Mouse (Mus musculus) embryo, embryonic 11.5 days (tissue): ENCODE results near the gene C030005K15Rik.
"Not testable (repeated sequence)": the region's sequence is repeated elsewhere in the genome, so short reads cannot be mapped to it uniquely, and the experiment has no call there.

ENCODE experiments used
- DNase-seq: peaks from one replicate; pipeline ENCODE4 v3.0.0-alpha.2; 2012; ENCODE audit warnings: low read depth, low spot score

C030005K15Rik gene

DNA sequence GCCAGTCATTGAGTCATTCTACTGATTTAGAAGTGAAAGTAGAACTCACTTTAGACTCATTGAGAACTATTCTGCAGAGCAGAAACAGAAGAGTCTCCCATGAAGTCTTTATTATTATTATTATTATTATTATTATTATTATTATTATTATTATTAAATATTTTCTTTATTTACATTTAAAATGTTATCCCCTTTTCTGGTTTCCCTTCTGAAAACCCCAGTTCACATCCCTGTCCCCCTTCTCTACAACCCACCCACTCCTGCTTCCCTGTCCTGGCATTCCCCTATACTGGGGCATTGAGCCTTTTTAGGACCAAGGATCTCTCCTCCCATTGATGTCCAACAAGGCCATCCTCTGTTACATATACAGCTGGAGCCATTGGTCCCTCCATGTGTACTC is at the start of gene C030005K15Rik:
Gene C030005K15Rik (minus strand): TSS at position 101 of the 400 bp plus-strand sequence.
- DNase-seq, result not testable (repeated sequence)

DNA sequence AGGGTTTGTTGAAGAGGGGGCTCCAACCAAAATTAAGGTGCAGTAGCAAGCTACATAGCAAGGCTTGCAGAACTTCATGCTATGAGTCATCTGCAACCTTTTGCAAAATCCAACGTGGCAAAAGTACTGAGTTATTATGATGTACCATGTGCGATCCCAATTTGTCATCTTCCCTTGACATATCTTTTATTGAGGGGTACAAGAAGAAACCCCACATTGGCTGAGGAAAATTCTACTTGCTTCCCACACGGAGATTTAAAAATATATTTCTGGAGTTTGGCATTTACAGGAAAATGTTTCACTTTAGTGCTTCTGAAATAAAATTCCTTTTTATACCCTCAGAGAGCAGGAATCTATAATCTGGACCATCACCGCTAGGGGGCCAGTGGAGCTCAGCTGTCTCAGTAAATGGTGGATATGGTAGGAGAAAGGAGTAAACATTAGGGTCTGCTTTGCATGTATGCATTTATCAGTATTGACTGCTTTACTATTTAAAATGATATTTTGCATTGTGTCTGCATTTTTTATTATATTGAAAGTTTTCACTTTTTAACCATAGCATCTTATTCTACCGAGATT is 41.7 kb upstream of the C030005K15Rik start:
- DNase-seq, result no peak

DNA sequence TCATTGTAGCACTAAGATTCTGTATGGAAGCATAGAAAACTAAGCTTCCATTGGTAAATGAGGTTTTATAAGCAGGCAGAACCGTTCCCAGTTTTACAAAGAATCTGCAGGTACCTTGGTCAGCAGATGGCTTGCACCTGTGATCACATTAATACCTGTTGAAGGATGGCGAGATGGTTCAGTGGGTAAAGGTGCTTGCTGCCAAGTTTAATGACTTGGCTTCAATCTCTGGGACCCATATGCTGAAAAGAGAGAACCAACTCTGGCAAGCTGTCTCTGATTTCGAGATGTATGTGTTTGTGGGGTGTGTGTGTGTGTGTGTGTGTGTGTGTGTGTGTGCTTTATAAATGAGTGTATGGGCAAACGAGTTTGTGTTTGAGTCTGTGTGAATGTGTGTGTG is 27.3 kb upstream of the C030005K15Rik start:
- no peak for DNase-seq

DNA sequence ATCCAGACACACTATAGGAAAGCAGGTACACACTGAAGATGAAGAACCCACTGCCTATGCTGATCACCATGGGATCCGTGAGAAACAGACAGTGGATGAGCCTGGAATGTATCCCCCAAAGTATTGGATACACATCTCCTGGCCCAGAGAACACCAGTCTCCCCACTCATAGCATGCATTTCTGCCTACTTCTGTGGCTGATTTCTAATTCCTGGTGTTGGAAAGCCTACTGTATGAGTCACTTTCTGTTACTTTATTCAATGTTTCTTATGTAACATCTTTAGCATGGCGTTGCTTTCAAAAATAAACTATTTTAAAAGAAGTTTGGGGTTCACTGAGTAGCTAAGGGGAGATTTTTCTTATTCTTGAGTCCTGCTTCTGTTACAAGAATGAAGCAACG is 20.7 kb upstream of the C030005K15Rik start:
- DNase-seq, result no peak

DNA sequence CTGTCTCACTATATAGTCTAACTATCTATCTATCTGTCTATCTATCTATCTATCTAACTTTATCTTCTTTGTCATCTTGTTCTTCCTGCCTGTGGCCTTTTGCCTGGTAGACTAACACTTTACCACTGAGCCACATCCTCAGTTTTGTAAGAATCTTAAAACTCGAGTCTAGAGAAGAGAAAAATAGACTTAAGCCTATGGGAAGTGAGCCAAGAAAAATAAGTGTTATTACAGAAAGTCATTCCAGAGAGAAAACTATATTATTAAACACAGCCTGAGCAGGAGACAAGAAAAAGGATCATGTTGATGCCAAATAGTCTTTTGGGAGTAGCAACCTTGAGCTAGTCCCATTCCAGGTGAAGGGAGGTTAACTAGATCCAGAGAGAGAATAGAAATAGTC is 626 bp downstream of the C030005K15Rik start:
- DNase-seq, result no peak

DNA sequence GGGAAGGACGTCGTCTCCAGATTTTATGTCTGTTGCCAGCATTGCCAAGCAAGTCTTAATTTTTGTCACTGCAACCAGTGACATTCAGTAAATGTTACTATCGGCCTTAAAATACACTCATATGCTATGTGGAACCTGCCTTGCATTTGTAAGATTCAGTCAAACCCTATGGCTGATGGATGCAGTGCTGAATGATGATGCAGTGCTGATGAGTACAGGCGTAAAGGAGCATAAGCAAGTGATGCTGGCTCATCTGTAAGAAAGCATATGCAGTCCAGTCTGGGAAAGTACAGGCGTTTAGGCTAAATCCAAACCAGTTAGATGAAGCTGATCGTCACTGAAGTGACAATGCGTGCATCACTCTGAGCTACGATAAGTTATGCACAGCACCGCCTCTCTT is 3.8 kb downstream of the C030005K15Rik start:
- DNase-seq, result no peak

DNA sequence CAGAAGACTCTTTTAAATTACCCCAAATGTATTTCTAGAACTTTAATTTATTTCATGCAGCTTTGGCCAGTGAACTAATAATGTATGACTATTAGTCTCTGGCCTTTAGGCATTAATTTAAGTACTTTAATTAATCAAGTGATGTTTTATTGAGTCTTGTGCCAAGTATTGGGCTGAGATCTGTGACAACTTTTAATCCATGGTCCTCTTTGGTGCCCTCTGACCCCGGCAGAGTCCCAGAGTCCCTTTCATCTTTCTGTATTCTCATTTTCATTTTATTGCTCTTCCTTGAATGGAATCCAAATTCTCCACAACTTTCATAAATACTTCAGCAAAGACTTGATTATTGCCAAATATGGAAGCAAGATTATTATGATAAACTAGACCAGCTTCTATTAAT is 5.9 kb downstream of the C030005K15Rik start:
- no peak for DNase-seq

DNA sequence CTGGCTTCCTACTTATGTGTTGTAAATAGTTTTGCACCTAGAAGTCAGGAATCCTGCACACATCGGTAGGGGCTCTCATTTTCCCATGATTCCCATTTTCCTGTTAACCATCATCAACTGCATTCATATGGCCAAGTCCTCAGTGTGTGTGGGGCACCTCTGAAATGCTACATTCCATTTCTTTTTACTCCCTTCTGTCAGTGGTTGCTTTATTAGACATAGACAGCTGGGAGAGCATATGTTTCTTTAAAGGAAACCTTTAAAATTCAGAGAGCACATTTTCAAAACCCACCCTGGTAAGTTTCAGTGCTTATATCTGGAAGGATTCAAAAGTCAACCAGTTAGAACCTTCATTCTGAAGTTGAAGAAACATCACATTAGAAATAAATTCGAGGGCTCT is 8.5 kb downstream of the C030005K15Rik start:
- DNase-seq, result no peak

DNA sequence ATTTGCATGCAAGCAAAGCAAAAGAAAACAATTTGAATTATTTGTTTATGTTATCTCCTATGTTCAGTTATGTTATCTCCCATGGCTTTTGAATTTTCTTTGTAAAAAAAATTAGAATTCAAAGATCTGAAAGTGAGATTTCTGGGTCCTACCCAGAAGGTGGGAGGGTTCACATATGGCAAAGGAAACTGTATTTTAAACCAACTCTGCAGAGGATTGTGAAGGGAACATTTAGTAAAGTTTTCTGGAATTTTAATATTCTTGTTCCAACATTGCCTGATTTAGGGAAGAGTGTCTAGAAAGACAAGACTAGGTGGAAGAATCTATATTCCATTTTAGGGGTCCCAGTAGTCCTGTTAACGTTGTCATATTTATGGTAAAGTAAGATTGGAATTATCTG is 9.3 kb downstream of the C030005K15Rik start:
- DNase-seq, result no peak

DNA sequence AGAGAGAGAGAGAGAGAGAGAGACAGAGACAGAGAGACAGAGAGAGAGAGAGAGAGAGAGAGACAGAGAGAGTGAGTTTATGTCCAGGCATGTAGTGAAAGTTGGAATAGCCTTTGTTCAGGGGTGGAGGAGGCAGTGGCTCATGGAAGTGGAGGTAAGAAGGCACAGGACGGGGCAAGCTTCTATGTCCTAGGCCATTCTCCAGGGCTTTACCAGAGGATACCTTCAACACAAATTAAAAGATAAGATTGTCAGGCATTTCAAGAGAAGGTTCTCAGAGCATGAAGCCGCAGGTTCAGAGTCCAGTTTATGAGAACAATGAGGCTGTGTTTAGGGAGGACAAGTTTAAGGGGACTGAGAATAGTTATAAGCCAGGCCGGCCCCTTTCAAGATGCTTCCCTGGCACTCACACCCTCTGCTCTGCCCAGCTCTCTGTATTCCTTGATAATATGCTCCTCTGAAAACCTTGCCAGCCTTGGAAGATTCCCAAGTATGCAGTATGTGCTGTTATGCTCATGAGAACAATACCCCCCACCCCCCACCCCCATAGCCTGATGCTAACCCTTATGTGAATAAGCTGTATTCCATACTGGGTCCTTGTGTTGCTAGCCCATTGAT is 11.2 kb downstream of the C030005K15Rik start:
- no peak for DNase-seq

DNA sequence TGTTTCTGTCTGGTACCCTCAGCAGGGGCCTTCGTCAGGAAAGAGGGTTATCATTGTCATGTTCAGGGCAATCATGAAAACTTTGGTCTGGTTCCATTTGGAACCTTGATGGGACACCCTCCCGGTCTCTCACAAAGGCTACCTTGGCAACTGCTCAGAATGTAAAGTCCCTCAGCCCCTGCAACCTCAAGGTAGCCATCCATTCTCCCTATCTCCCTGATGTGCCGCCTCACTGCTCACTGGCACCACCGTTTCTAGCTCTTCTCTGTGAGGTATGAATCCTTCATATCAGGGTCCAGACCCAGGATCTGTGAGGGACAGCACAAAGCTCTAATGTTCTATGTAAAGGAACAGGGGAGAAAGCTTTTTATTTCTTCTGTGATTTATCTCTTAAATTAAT is 12.0 kb downstream of the C030005K15Rik start:
- DNase-seq, result no peak

DNA sequence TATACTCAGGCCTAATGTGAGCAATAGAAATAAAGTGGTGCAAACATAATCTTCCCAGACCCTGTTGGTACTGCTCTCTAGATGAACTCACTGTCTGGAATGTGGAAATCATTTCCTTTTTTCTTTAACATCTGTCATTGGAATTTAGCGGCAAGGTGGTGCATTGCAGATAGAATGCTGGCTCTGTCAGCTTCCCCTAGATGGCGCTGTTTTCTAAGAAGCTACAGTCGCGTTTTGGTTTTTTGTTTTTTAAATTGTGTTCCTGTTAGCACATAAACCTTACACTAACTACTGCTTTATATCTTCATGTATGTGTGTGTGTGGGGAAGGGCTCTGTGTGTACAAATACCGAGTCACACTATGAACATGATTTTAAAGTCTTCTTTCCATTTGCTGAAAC is 13.9 kb downstream of the C030005K15Rik start:
- DNase-seq, result peak; percentile 60

DNA sequence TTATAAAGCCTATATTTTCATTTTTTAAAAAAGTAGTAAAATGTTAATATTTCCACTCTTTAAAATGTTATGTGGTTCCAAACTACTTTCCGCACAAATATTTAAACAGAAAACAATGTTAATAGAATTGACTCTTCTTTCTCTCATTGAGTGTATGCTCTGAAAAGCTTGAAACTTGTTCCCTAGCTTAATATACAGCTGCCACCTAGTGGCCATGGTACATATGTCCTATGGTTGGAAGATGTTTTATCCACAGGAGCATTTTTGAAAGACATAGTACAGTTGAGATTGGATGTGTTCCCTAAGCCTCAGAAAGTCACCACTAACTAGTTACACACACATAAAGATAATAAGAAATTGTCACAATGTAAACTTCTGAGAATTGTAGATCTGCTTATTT is 22.0 kb downstream of the C030005K15Rik start:
- DNase-seq, result peak; percentile 46

DNA sequence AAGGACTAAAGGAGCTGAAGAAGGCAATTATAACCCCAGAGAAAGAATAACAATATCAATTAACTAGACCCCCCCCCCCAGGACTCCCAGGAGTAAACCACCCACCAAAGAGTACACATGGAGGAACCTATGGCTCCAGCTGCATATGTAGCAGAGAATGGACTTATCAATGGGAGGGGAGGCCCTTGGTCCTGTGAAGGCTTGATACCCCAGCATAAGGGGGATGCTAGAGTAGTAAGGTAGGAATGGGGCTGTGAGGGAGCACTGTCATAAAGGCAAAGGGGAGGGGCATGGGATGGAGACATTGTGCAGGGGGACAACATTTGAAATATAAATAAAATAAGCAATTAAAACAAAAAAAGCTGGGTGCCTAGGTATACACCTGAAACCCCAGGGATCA is 24.2 kb downstream of the C030005K15Rik start:
- no peak for DNase-seq

DNA sequence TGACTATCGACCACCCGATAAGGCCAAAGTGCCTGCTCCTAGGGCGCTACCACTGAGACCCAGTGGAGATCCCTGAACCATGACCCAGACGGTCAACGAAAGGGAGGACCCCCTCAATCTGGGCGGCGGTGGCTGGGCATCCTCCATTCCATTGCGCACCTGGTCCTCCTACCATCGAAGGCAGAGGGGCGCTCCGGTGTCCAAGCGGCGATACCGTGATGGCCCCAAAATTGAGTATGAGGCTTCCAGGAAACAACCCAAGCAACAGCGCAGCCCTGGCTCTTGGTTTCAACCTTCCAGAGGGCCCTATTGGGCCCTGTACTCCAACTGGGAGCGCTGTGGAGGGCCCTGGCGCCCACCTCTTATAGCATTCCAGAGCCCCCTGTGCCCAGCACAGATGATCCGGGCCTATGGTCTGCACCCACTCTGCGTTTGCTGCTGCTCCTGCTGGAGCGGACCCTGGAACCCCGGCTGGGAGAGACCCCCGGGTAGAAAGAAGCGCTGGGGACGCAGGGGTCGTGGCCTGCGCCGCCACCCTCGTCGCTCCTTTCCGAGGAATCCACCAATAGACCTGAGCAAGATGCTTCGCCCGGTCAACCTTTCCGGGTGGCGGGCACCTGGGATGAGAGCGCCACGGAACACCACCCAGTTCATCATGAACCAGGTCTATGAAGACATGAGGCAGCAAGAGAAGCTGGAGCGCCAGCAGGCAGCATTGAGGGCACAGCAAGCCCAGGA is 33.0 kb downstream of the C030005K15Rik start:
- DNase-seq, result no peak

DNA sequence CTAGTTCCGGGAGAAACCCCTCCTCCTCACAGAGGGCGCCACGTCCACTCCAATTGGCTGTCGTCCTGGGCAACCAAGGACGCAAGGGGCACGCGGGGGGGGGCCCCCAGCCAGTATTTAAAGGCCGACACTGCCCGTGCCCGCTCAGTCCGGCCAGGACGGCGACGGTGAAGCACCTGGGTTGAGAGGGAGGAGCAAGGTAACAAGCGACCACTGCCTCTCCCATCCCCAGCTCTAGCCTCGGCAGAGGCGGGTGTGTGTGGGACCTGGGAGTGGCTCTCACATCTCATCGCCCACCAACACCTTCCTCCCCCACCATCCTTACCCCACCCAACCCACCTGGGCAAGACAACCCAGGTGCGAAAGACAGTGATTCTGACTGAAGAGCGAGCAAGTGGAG is 33.6 kb downstream of the C030005K15Rik start, which contains the start of gene Ccer1:
Gene Ccer1 (plus strand): TSS at position 147 of the 400 bp plus-strand sequence.
- DNase-seq, result no peak

DNA sequence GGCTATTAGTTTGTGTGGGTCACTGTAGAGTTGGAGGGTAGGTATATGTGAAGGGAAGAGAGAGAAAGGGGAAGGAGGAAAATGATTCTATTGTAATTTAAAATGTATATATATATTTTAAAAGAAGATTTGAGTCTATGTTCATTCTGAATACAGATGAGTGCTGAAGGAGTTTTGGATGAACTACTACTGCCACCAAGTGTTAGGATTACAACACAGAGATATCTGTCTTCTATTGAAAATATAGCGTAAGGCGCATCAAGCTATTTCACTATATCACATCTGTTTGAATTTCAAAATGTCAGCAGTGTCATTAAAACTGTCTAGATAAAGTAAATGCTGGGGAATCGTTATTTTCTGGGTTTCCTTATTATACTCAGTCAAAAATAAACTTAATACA is 37.1 kb downstream of the C030005K15Rik start:
- no peak for DNase-seq

DNA sequence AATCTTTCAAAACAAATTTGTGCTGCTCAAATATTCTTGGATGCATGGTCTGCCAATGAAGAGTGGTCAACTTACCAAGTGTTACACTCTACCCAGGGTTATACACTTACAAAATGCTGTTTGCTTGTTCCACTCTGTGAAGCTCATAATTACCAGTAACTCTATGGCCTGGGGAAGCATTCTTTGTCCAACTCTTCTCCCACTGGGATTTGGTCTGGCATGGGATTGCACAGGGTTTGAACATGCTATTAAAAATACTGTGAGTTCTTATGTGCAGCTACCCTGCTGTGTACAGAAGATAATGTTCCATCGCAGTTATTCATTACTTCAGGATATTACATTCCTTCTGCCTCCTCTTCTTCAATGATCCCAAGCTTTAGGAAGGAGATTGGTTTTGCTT is 39.4 kb downstream of the C030005K15Rik start:
- DNase-seq, result no peak

DNA sequence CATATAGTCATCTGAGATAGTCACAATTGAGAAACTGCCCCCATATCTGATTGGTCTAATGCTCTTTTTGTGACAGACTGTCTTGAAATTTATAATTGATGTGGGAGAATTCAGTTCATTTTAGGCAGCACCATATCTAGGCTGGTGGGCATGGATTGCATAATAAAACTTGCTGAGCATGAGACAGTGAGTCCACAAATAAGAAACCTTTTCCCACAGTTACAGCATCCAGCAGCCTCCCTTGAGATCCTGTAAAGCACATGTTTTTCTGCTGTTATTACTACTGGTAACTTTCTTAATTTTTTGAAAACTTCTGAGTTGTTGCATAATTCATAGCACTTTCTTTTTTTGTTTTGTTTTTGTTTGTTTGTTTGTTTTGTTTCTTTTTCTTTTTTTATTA is 43.6 kb downstream of the C030005K15Rik start:
- DNase-seq, result no peak
